In the genomic region with DNA sequence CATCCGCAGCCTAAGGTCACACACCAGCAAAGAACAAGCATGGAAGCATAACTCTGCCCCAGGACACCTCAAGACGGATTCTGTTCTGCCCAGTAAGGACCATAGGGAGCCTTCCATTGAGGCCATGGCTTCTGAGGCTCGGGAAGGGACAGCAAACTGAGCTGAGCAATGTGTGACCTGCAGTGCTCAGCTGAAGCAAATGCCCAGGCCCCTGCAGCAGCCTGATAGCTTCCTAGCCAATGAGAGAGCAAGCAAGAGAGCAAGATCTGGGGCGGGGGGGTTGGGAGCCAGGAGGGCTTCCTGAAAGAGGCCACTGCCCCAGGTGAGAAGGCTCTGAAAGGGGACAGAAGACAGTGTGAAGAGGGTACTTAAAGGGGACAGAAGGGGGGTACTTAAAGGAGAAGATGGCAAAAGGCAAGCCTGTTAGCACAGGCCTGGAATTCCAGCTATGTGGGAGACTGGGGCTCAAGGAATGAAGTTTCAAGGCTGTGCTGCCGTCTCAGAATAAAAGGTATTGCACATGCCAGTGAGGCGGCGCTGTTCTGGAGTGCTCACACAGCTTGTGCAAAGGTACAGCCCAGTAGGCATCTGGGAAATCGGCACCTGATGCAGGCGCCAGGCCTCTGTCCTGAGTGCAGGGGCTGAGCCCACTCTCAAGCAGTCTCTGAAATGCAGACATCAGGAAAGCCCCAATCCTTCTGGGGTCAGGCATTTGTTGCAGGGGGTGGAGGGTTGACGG, we compare ENCODE assay signal across 9 mouse cellular contexts.
DNase-seq lines count a peak whose midpoint lies in the region; ATAC-seq lines count a peak whose summit lies in the region.
"Had no signal": no experiment of that assay in that cellular context is flagged by ENCODE, and none has a peak within 500 bp of the region (broad histone marks: within the 10 kb centered on the region; RNA-seq: fewer than 3 reads in every experiment).

No protein-coding gene starts in this region.

- 36% methylated on average over 10 of the region's 10 CpGs for WGBS in heart, embryonic 12.5 days
- 43% methylated on average over 10 of the region's 10 CpGs for WGBS in intestine, embryonic 15.5 days
- 36% methylated on average over 10 of the region's 10 CpGs for WGBS in lung, embryonic 15.5 days
- 52% methylated on average over 10 of the region's 10 CpGs for WGBS in hindbrain, embryonic 11.5 days

- H3K9me3 ChIP-seq in heart, embryonic 12.5 days (replicated peaks) = no peaks in the 10 kb centered on the region
- H3K9me3 ChIP-seq in intestine, embryonic 15.5 days = no peaks in the 10 kb centered on the region
- H3K9me3 ChIP-seq in lung, embryonic 15.5 days = no peaks in the 10 kb centered on the region
- H3K9me3 ChIP-seq in hindbrain, embryonic 11.5 days (ENCODE audit: control insufficient read depth, low read length) = no peaks in the 10 kb centered on the region

- H3K27me3 ChIP-seq in heart, embryonic 12.5 days (replicated peaks) = no peaks in the 10 kb centered on the region
- no peaks in the 10 kb centered on the region for H3K27me3 ChIP-seq in intestine, embryonic 15.5 days (replicated peaks)
- no peaks in the 10 kb centered on the region for H3K27me3 ChIP-seq in lung, embryonic 15.5 days
- H3K27me3 ChIP-seq in hindbrain, embryonic 11.5 days (ENCODE audit: control insufficient read depth, insufficient read depth, low read length) = no peaks in the 10 kb centered on the region

- H3K36me3 ChIP-seq in heart, embryonic 12.5 days = no peaks in the 10 kb centered on the region
- H3K36me3 ChIP-seq in intestine, embryonic 15.5 days = no peaks in the 10 kb centered on the region
- H3K36me3 ChIP-seq in lung, embryonic 15.5 days = no peaks in the 10 kb centered on the region
- H3K36me3 ChIP-seq in hindbrain, embryonic 11.5 days (ENCODE audit: control insufficient read depth, insufficient read depth, low read length) = no peaks in the 10 kb centered on the region

- peak overlapping the region; percentile 34 for H3K9ac ChIP-seq in heart, embryonic 12.5 days
- H3K9ac ChIP-seq in intestine, embryonic 15.5 days = no peak overlapping the region
- no peak overlapping the region for H3K9ac ChIP-seq in lung, embryonic 15.5 days
- no peak overlapping the region for H3K9ac ChIP-seq in hindbrain, embryonic 11.5 days (ENCODE audit: low read depth, low read length)

- H3K4me2 ChIP-seq in heart, embryonic 12.5 days = 0 out of 2 replicates have a peak overlapping the region, but pooled peaks have one; percentile 15
- no peak overlapping the region for H3K4me2 ChIP-seq in intestine, embryonic 15.5 days (replicated peaks)
- peak overlapping the region; percentile 25 for H3K4me2 ChIP-seq in lung, embryonic 15.5 days
- no peak overlapping the region for H3K4me2 ChIP-seq in hindbrain, embryonic 11.5 days (replicated peaks; ENCODE audit: low read depth, low read length)

- H3K4me1 ChIP-seq in heart, embryonic 12.5 days (replicated peaks) = peaks cover 99% of the 10 kb centered on the region
- peaks cover 53% of the 10 kb centered on the region for H3K4me1 ChIP-seq in intestine, embryonic 15.5 days (replicated peaks)
- H3K4me1 ChIP-seq in lung, embryonic 15.5 days = peaks cover 86% of the 10 kb centered on the region
- H3K4me1 ChIP-seq in hindbrain, embryonic 11.5 days (replicated peaks; ENCODE audit: control insufficient read depth, insufficient read depth, low read length) = no peaks in the 10 kb centered on the region; the same call in none of the 2 replicates

- H3K4me3 ChIP-seq in heart, embryonic 12.5 days = no peak overlapping the region
- no peak overlapping the region for H3K4me3 ChIP-seq in intestine, embryonic 15.5 days (replicated peaks)
- H3K4me3 ChIP-seq in lung, embryonic 15.5 days = no peak overlapping the region
- no peak overlapping the region for H3K4me3 ChIP-seq in hindbrain, embryonic 11.5 days (ENCODE audit: low read depth, low read length)

- DNase-seq in heart, postnatal 4 days = no peak
- peak; percentile 46 for DNase-seq in embryo, embryonic 11 days
- DNase-seq in ovary, adult 18-20 months (ENCODE audit: low spot score) = no peak
- no peak for DNase-seq in cerebellum, adult 11-12 months
- DNase-seq in hindbrain, embryonic 11.5 days (ENCODE audit: low spot score) = no peak

- peak overlapping the region; percentile 85 for H3K27ac ChIP-seq in heart, embryonic 12.5 days (ENCODE audit: poor library complexity, severe bottlenecking)
- peak overlapping the region; percentile 74 for H3K27ac ChIP-seq in intestine, embryonic 15.5 days
- peak overlapping the region; percentile 95 for H3K27ac ChIP-seq in lung, embryonic 15.5 days
- no peak overlapping the region for H3K27ac ChIP-seq in hindbrain, embryonic 11.5 days (ENCODE audit: low read depth, low read length)
- H3K27ac ChIP-seq: hindbrain, postnatal 0 days had no signal

- no peak for ATAC-seq in heart, embryonic 12.5 days (ENCODE audit: insufficient number of reproducible peaks, low FRiP score)
- ATAC-seq in intestine, embryonic 15.5 days = 0 out of 2 replicates have a peak, but pooled peaks have one; percentile 15
- ATAC-seq in lung, embryonic 15.5 days (ENCODE audit: borderline replicate concordance, extremely low read depth, low FRiP score, low TSS enrichment) = peak; percentile 29; the same call in 1 of the 2 replicates
- no peak for ATAC-seq in hindbrain, embryonic 11.5 days (ENCODE audit: low FRiP score)
- ATAC-seq: hindbrain, postnatal 0 days had no signal

Comparison
In these comparisons a context has a peak if more than half of its experiments do, and no peak if none do; other contexts are left out.
1. ATAC-seq: peak in intestine, embryonic 15.5 days (single experiment) and lung, embryonic 15.5 days (single experiment); none in heart, embryonic 12.5 days (single experiment) and hindbrain, embryonic 11.5 days (single experiment).
2. H3K4me2 ChIP-seq: peak in heart, embryonic 12.5 days (single experiment) and lung, embryonic 15.5 days (single experiment); none in intestine, embryonic 15.5 days (single experiment) and hindbrain, embryonic 11.5 days (single experiment).